Mouse (Mus musculus) cortical plate, adult 2 months (tissue): ENCODE results near the gene Lbp.

Source experiments
- CTCF ChIP-seq: fragments of 200-500 bp; IDR thresholded peaks from 2 replicates; pipeline ENCODE4 v1.5.1; 2011; ENCODE audit warnings: mild to moderate bottlenecking, control low read depth, low read length; ENCODE audit not compliant: insufficient read depth; ENCODE audit errors: extremely low read depth
- POLR2A ChIP-seq: fragments of 200-500 bp; IDR thresholded peaks from 2 replicates; pipeline ENCODE4 v1.6.1; 2011; ENCODE audit warnings: mild to moderate bottlenecking, low read length, control low read depth; ENCODE audit not compliant: insufficient read depth; ENCODE audit errors: extremely low read depth

- no peak for TF ChIP-seq CTCF
- no peak for TF ChIP-seq POLR2A
These were observed 10.6 kb upstream of the Lbp start for GRCm38 (mm10) chr2:158295700-158296099.
